ENCODE assay signal across 9 mouse cellular contexts in the genomic region with DNA sequence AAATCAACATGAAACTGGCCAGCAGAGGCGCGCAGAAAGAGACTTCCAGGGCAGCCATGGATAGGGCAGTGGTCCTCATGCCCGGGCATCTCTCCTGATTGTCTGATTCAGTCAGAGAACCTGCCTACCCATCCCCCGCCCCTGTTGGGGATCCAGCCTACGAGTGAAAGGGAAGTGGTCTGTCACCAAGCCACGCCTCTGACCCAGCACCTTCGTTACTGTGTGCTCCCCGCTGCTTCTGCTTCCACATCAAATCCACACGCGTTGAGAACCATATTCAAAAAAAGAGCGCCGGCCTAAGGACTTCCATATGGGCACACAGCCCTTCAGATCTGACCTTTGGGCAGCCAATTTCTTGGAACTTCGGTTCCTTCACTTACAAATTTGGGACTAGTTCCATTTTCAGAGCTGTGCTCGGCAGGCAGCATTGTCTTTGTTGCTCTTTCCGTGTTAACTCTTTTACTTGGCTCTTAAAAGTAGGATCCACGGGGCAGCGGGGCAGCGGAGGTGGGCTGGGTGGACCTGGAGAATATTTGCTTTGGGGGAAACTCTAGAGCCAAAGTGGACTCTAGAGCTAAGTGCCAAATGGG.
A peak's percentile ranks its signal among the peaks of the same experiment; 100 is the strongest.
DNase-seq lines count a peak whose midpoint lies in the region; ATAC-seq and TF ChIP-seq lines count a peak whose summit lies in the region.
"Had no signal": no experiment of that assay in that cellular context is flagged by ENCODE, and none has a peak within 500 bp of the region (broad histone marks: within the 10 kb centered on the region; RNA-seq: fewer than 3 reads in every experiment).

No protein-coding gene starts in this region.

- 0 out of 2 replicates have a peak overlapping the region, but pooled peaks have one; percentile 4 for H3K4me3 ChIP-seq in heart, embryonic 12.5 days
- peak overlapping the region; percentile 22 for H3K4me3 ChIP-seq in limb, embryonic 13.5 days
- no peak overlapping the region for H3K4me3 ChIP-seq in midbrain, postnatal 0 days (ENCODE audit: low read depth, low read length)
- H3K4me3 ChIP-seq: myocyte had no signal

- 20% methylated on average over 18 of the region's 18 CpGs for WGBS in heart, embryonic 12.5 days
- WGBS in limb, embryonic 13.5 days: 14% methylated on average over 18 of the region's 18 CpGs
- 21% methylated on average over 18 of the region's 18 CpGs for WGBS in midbrain, postnatal 0 days

- no peak overlapping the region for H3K27ac ChIP-seq in heart, embryonic 12.5 days (ENCODE audit: poor library complexity, severe bottlenecking)
- no peak overlapping the region for H3K27ac ChIP-seq in limb, embryonic 13.5 days
- no peak overlapping the region for H3K27ac ChIP-seq in midbrain, postnatal 0 days (ENCODE audit: low read depth, low read length)

- no peaks in the 10 kb centered on the region for H3K36me3 ChIP-seq in heart, embryonic 12.5 days
- no peaks in the 10 kb centered on the region for H3K36me3 ChIP-seq in limb, embryonic 13.5 days
- H3K36me3 ChIP-seq in midbrain, postnatal 0 days (ENCODE audit: insufficient read depth, low read length): no peaks in the 10 kb centered on the region

- H3K9me3 ChIP-seq in heart, embryonic 12.5 days (replicated peaks): no peaks in the 10 kb centered on the region
- H3K9me3 ChIP-seq in limb, embryonic 13.5 days: no peaks in the 10 kb centered on the region
- H3K9me3 ChIP-seq in midbrain, postnatal 0 days (ENCODE audit: low read length): no peaks in the 10 kb centered on the region

- H3K27me3 ChIP-seq in heart, embryonic 12.5 days (replicated peaks): no peaks in the 10 kb centered on the region
- H3K27me3 ChIP-seq in limb, embryonic 13.5 days: no peaks in the 10 kb centered on the region
- peaks cover 6% of the 10 kb centered on the region; the same call in 1 of the 2 replicates for H3K27me3 ChIP-seq in midbrain, postnatal 0 days (ENCODE audit: insufficient read depth, low read length)

- peak; percentile 96 for DNase-seq in heart, adult 11 months
- DNase-seq in heart, postnatal 10 days: no peak
- peak; percentile 90 for DNase-seq in ZHBTc4 (ENCODE audit: low read depth, low spot score)
- peak; percentile 22 for DNase-seq in midbrain, postnatal 0 days (ENCODE audit: low spot score)
- peak; percentile 77 to 87 for DNase-seq in thymus, postnatal 36 days
- no peak for DNase-seq in cerebellum, adult 11 months

- no peak for ATAC-seq in heart, embryonic 12.5 days (ENCODE audit: insufficient number of reproducible peaks, low FRiP score)
- ATAC-seq in limb, embryonic 13.5 days (ENCODE audit: low FRiP score, low read depth): no peak
- ATAC-seq in midbrain, postnatal 0 days (ENCODE audit: low FRiP score): no peak

- no peak for TF ChIP-seq CTCF in midbrain, postnatal 0 days (IDR thresholded peaks at IDR 0.05)

- H3K4me2 ChIP-seq in heart, embryonic 12.5 days: peak overlapping the region; percentile 55
- H3K4me2 ChIP-seq in limb, embryonic 13.5 days (replicated peaks): peak overlapping the region; percentile 56
- peak overlapping the region; percentile 22 for H3K4me2 ChIP-seq in midbrain, postnatal 0 days (ENCODE audit: low read depth, low read length, poor library complexity, severe bottlenecking)

- H3K4me1 ChIP-seq in heart, embryonic 12.5 days (replicated peaks): peaks cover 58% of the 10 kb centered on the region
- peaks cover 19% of the 10 kb centered on the region for H3K4me1 ChIP-seq in limb, embryonic 13.5 days
- no peaks in the 10 kb centered on the region for H3K4me1 ChIP-seq in midbrain, postnatal 0 days (ENCODE audit: insufficient read depth, low read length)

- H3K9ac ChIP-seq in heart, embryonic 12.5 days: 0 out of 2 replicates have a peak overlapping the region, but pooled peaks have one; percentile 15
- peak overlapping the region; percentile 51; the same call in 1 of the 2 replicates for H3K9ac ChIP-seq in limb, embryonic 13.5 days
- no peak overlapping the region for H3K9ac ChIP-seq in midbrain, postnatal 0 days (replicated peaks; ENCODE audit: low read length, poor library complexity, severe bottlenecking)

- intact Hi-C loops in heart, postnatal 10 days (cut with DNase I): no loop called here

Comparison
In these comparisons a context has a peak if more than half of its experiments do, and no peak if none do; other contexts are left out.
1. DNase-seq: peak in heart, adult 11 months (single experiment), ZHBTc4 (single experiment), midbrain, postnatal 0 days (single experiment) and thymus, postnatal 36 days (2 of 2); none in heart, postnatal 10 days (0 of 2) and cerebellum, adult 11 months (single experiment).
2. Peak in every context shown above with its lines, with median percentiles within 50 percentile points of each other: H3K4me2 ChIP-seq.